In the genomic region with DNA sequence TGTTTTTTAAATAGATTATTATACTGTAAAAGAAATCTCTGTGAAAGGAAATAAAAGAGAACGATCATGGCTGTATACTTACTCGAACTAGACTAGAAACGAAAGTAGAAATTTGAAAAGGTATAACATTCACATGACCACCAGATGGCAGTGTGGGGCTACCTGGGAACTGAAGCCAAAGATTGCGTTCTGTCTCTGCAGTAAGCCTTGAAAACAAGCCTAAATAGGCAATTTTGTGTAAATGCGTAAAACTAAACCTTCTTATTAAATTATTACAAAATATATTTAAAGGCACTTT, we compare ENCODE assay signal across 8 mouse cellular contexts. TPM values are rescaled to one million over a fixed set of nuclear protein-coding genes. Genes with fewer than 3 reads are reported as not detected.
DNase-seq lines count a peak whose midpoint lies in the region; ATAC-seq and TF ChIP-seq lines count a peak whose summit lies in the region.

No protein-coding gene starts in this region.

- intact Hi-C loops in heart, adult 2 months (cut with DNase I) = no loop called here

- peak; percentile 93 for TF ChIP-seq CTCF in heart, adult 2 months (IDR thresholded peaks at IDR 0.05)

- peak overlapping the region; percentile 29 for H3K4me2 ChIP-seq in limb, embryonic 14.5 days (replicated peaks; ENCODE audit: low read depth, low read length, severe bottlenecking)
- no peak overlapping the region; the same call in 1 of the 2 replicates for H3K4me2 ChIP-seq in midbrain, embryonic 16.5 days (ENCODE audit: low read length)

- no peaks in the 10 kb centered on the region for H3K9me3 ChIP-seq in limb, embryonic 14.5 days (ENCODE audit: control insufficient read depth, low read length)
- no peaks in the 10 kb centered on the region for H3K9me3 ChIP-seq in midbrain, embryonic 16.5 days (replicated peaks; ENCODE audit: control insufficient read depth, low read length, poor library complexity, severe bottlenecking)

- H3K4me1 ChIP-seq in heart, adult 2 months (ENCODE audit: control insufficient read depth, insufficient read depth, low read length) = no peaks in the 10 kb centered on the region
- no peaks in the 10 kb centered on the region for H3K4me1 ChIP-seq in limb, embryonic 14.5 days (ENCODE audit: control insufficient read depth, insufficient read depth, low read length)
- no peaks in the 10 kb centered on the region for H3K4me1 ChIP-seq in midbrain, embryonic 16.5 days (ENCODE audit: control insufficient read depth, insufficient read depth, low read length)

- peak overlapping the region; percentile 56 for H3K27ac ChIP-seq in heart, adult 2 months
- H3K27ac ChIP-seq in limb, embryonic 14.5 days (replicated peaks; ENCODE audit: low read depth, low read length) = no peak overlapping the region
- no peak overlapping the region for H3K27ac ChIP-seq in midbrain, embryonic 16.5 days (ENCODE audit: low read length)

- H3K4me3 ChIP-seq in heart, adult 2 months = peak overlapping the region; percentile 53
- H3K4me3 ChIP-seq in limb, embryonic 14.5 days (replicated peaks; ENCODE audit: low read length) = 0 out of 2 replicates have a peak overlapping the region, but pooled peaks have one; percentile 10
- no peak overlapping the region for H3K4me3 ChIP-seq in midbrain, embryonic 16.5 days (ENCODE audit: low read depth, low read length)

- TF ChIP-seq POLR2A in heart, adult 2 months (IDR thresholded peaks at IDR 0.05; ENCODE audit: insufficient read depth, low read depth, low read length) = no peak
- no peak for TF ChIP-seq POLR2A in limb, embryonic 14.5 days (IDR thresholded peaks at IDR 0.05; ENCODE audit: borderline replicate concordance, extremely low read depth, insufficient read depth, insufficient read length)

- H3K27me3 ChIP-seq in heart, adult 2 months (ENCODE audit: control insufficient read depth, insufficient read depth, low read length) = no peaks in the 10 kb centered on the region
- no peaks in the 10 kb centered on the region for H3K27me3 ChIP-seq in limb, embryonic 14.5 days (ENCODE audit: control insufficient read depth, insufficient read depth, low read length)
- H3K27me3 ChIP-seq in midbrain, embryonic 16.5 days (ENCODE audit: control insufficient read depth, insufficient read depth, low read depth, low read length) = no peaks in the 10 kb centered on the region

- H3K36me3 ChIP-seq in heart, adult 2 months (ENCODE audit: control insufficient read depth, insufficient read depth, low read length) = no peaks in the 10 kb centered on the region
- H3K36me3 ChIP-seq in limb, embryonic 14.5 days (ENCODE audit: control insufficient read depth, insufficient read depth, low read length) = no peaks in the 10 kb centered on the region
- H3K36me3 ChIP-seq in midbrain, embryonic 16.5 days (ENCODE audit: control insufficient read depth, insufficient read depth, low read length) = no peaks in the 10 kb centered on the region

- H3K79me2 ChIP-seq in heart, adult 2 months (replicated peaks; ENCODE audit: control insufficient read depth, insufficient read depth, low read length) = no peaks in the 10 kb centered on the region

- no peak overlapping the region for H3K9ac ChIP-seq in heart, adult 2 months (ENCODE audit: low read depth, low read length)
- H3K9ac ChIP-seq in limb, embryonic 14.5 days (ENCODE audit: low read depth, low read length, severe bottlenecking) = no peak overlapping the region
- H3K9ac ChIP-seq in midbrain, embryonic 16.5 days (ENCODE audit: low read depth, low read length) = no peak overlapping the region

- 21% methylated on average over 5 of the region's 5 CpGs for WGBS in heart, adult 2 months
- 35% methylated on average over 5 of the region's 5 CpGs for WGBS in limb, embryonic 14.5 days
- 16% methylated on average over 5 of the region's 5 CpGs for WGBS in midbrain, embryonic 16.5 days

- peak; percentile 50; the same call in 1 of the 2 replicates for ATAC-seq in limb, embryonic 14.5 days (ENCODE audit: low FRiP score, low read depth)
- peak; percentile 67; the same call in 1 of the 2 replicates for ATAC-seq in midbrain, embryonic 16.5 days

- no peak for TF ChIP-seq EP300 in heart, adult 2 months (IDR thresholded peaks at IDR 0.05; ENCODE audit: insufficient read depth, low read depth, low read length)

- peak; percentile 24 for DNase-seq in left cerebral cortex, adult 11 months (ENCODE audit: low spot score)
- DNase-seq in left cerebral cortex, adult 8-10 months (ENCODE audit: low spot score in 2 of 2) = no peak
- peak; percentile 31 for DNase-seq in embryo, embryonic 9.5 days (ENCODE audit: extremely low spot score)
- peak; percentile 42 to 61 for DNase-seq in heart, adult 2 months
- peak; percentile 62 for DNase-seq in kidney, adult 18-20 months
- peak; percentile 80 for DNase-seq in limb, embryonic 14.5 days (ENCODE audit: low spot score)
- peak; percentile 39 to 79 for DNase-seq in spleen, postnatal 4 days (ENCODE audit: low spot score in 2 of 2)

RNA-seq across cellular contexts. Expression of a gene that starts 38.5 kb away (rescaled TPM):
- total RNA-seq in left cerebral cortex, adult 8-10 months (2022) = not detected
- total RNA-seq in heart, adult 2 months (2021) = not detected
- polyA plus RNA-seq in heart, adult 2 months (2012; rRNA removed) = 0.18 TPM in 1 of 2 replicates, not detected in the other
- 0.13 TPM in 2 replicates for polyA plus RNA-seq in limb, embryonic 14.5 days (2012; rRNA removed)
- 1.3 and 1.6 TPM in 2 replicates for polyA plus RNA-seq in limb, embryonic 14.5 days (2014; fragmentation: Nextera tagmentation; extraction: Ambion mirVana)
- 7.3 and 8.2 TPM in 2 replicates for polyA plus RNA-seq in midbrain, embryonic 16.5 days (2015; fragmentation: Nextera tagmentation; extraction: Ambion mirVana)

RNA-seq across cellular contexts. Expression of a gene that starts 51.2 kb away (rescaled TPM):
- total RNA-seq in left cerebral cortex, adult 8-10 months (2022) = not detected
- total RNA-seq in heart, adult 2 months (2021) = not detected
- not detected in 2 replicates for polyA plus RNA-seq in heart, adult 2 months (2012; rRNA removed)
- not detected in 2 replicates for polyA plus RNA-seq in limb, embryonic 14.5 days (2012; rRNA removed)
- polyA plus RNA-seq in limb, embryonic 14.5 days (2014; fragmentation: Nextera tagmentation; extraction: Ambion mirVana) = not detected in 2 replicates
- 0.13 TPM in 1 of 2 replicates, not detected in the other for polyA plus RNA-seq in midbrain, embryonic 16.5 days (2015; fragmentation: Nextera tagmentation; extraction: Ambion mirVana)

Comparison
In these comparisons a context has a peak if more than half of its experiments do, and no peak if none do; other contexts are left out.
1. DNase-seq: peak in left cerebral cortex, adult 11 months (single experiment), embryo, embryonic 9.5 days (single experiment), heart, adult 2 months (2 of 2), kidney, adult 18-20 months (single experiment), limb, embryonic 14.5 days (single experiment) and spleen, postnatal 4 days (2 of 2); none in left cerebral cortex, adult 8-10 months (0 of 2).